Mouse (Mus musculus) spleen, adult 2 months (tissue): ENCODE data around the gene Stpg3.

Source experiments
- CTCF ChIP-seq: fragments of 200-500 bp; IDR thresholded peaks from 2 replicates; pipeline ENCODE4 v1.5.1; 2011; ENCODE audit warnings: mild to moderate bottlenecking, inconsistent platforms; ENCODE audit not compliant: insufficient read depth, insufficient read length, insufficient replicate concordance; ENCODE audit errors: extremely low read depth
- POLR2A ChIP-seq: fragments of 200-500 bp; IDR thresholded peaks from 2 replicates; pipeline ENCODE4 v1.6.1; 2011; ENCODE audit warnings: low read depth, low read length, inconsistent platforms

DNA sequence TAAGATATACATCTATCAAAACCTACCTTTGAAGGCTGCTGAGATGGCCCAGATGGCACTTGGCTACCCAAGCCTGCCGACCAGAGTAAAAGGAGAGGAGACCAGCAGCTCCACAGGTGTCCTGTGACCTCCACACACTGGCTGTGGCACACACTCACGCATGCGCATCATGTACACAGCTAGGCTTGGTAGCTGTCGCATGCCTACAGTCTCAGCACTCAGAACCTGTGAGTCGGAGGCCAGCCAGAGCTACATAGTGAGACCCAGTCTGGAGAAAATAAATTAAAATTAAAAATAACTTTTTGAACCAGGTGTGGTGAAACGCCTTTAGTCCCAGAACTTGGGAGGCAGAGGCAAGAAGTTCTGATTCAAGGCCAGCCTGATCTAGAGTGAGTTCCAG is 26.6 kb downstream of the Stpg3 start:
- TF ChIP-seq POLR2A: no peak
- no peak for TF ChIP-seq CTCF
